Mouse (Mus musculus): ENCODE results near the gene Trdmt1.

GRCm38 (mm10) chr2:13553966-13554365, 9.5 kb upstream of the Trdmt1 start:
- no peak for TF ChIP-seq POLR2A (IDR thresholded peaks at IDR 0.05; ENCODE audit: borderline replicate concordance, control insufficient read depth, low read depth, low read length)
- no peak for TF ChIP-seq CTCF (IDR thresholded peaks at IDR 0.05; ENCODE audit: control insufficient read depth, insufficient read depth, low read length)

All from bone marrow, adult 2 months (tissue).